Mouse (Mus musculus) stomach, embryonic 15.5 days (tissue): Measurements from ENCODE around the gene Faf1. TPM values are rescaled to one million over a fixed set of nuclear protein-coding genes. Genes with fewer than 3 reads are reported as not detected.

Experiments used
- ATAC-seq: fragments of 200-750 bp; cut with Nextera tagmentation; 2 replicates; pipeline ENCODE4 v1.8.0; 2017; ENCODE audit warnings: low read depth, moderate number of reproducible peaks, moderate TSS enrichment; ENCODE audit not compliant: insufficient read depth, low FRiP score
- H3K27ac ChIP-seq: fragments of 300-500 bp; sonication (generic); 2 replicates; pipeline ENCODE4 v1.5.1; 2015; ENCODE audit warnings: mild to moderate bottlenecking, inconsistent platforms
- H3K27me3 ChIP-seq: fragments of 300-500 bp; sonication (generic); replicated peaks from 2 replicates; pipeline ENCODE4 v1.6.1; 2015; ENCODE audit warnings: inconsistent platforms
- H3K36me3 ChIP-seq: fragments of 300-500 bp; sonication (generic); 2 replicates; pipeline ENCODE4 v1.6.1; 2015; ENCODE audit warnings: inconsistent platforms
- H3K4me1 ChIP-seq: fragments of 300-500 bp; sonication (generic); 2 replicates; pipeline ENCODE4 v1.6.1; 2015; ENCODE audit warnings: inconsistent platforms
- H3K4me2 ChIP-seq: fragments of 300-500 bp; sonication (generic); 2 replicates; pipeline ENCODE4 v1.6.1; 2015; ENCODE audit warnings: mild to moderate bottlenecking, inconsistent platforms
- H3K4me3 ChIP-seq: fragments of 300-500 bp; sonication (generic); replicated peaks from 2 replicates; pipeline ENCODE4 v1.5.1; 2015; ENCODE audit warnings: inconsistent platforms
- H3K9ac ChIP-seq: fragments of 300-500 bp; sonication (generic); 2 replicates; pipeline ENCODE4 v1.6.1; 2015; ENCODE audit warnings: inconsistent platforms
- H3K9me3 ChIP-seq: fragments of 300-500 bp; sonication (generic); 2 replicates; pipeline ENCODE4 v1.6.1; 2016; ENCODE audit warnings: inconsistent platforms
- WGBS: fragments of 180-500 bp; shearing (Covaris S2); methylation state at CpG from one replicate; pipeline ENCODE4 v1.1.7; 2015; 5-methylcytosine and 5-hydroxymethylcytosine counted together
- polyA plus RNA-seq: library from polyadenylated mRNA; unstranded; fragments of >200 nt; fragmentation: Nextera tagmentation; extraction: Ambion mirVana; gene quantifications from 2 replicates; pipeline ENCODE4 v1.2.1, GENCODE M21; 2015

Gene Faf1
- polyA plus RNA-seq, 1 experiment from 2014 or later = 24.3 TPM

GRCm38 (mm10) chr4:109868897-109869484, 192.6 kb downstream of the Faf1 start:
- Histone ChIP-seq H3K4me1 (no peaks in the 10 kb centered on the region), H3K27me3 (no peaks in the 10 kb centered on the region), H3K4me3 (no peak overlapping the region), H3K9me3 (no peaks in the 10 kb centered on the region), H3K9ac (no peak overlapping the region), H3K4me2 (no peak overlapping the region), H3K27ac (no peak overlapping the region), H3K36me3 (0 out of 2 replicates have a peak, but pooled peaks cover 3% of the 10 kb centered on the region)
- no peak for ATAC-seq
- 68% methylated on average over 3 of the region's 3 CpGs for WGBS

GRCm38 (mm10) chr4:109884333-109884732, 207.9 kb downstream of the Faf1 start:
- no peak for ATAC-seq
- Histone ChIP-seq H3K9me3 (no peaks in the 10 kb centered on the region), H3K36me3 (no peaks in the 10 kb centered on the region), H3K4me1 (no peaks in the 10 kb centered on the region), H3K27ac (no peak overlapping the region), H3K9ac (no peak overlapping the region), H3K4me3 (no peak overlapping the region), H3K27me3 (no peaks in the 10 kb centered on the region), H3K4me2 (no peak overlapping the region)
- 60% methylated on average over 4 of the region's 4 CpGs for WGBS

GRCm38 (mm10) chr4:109887856-109888357, 211.5 kb downstream of the Faf1 start:
- H3K27me3 ChIP-seq = no peaks in the 10 kb centered on the region
- no peak overlapping the region for H3K27ac ChIP-seq
- H3K9ac ChIP-seq = no peak overlapping the region
- peaks cover 7% of the 10 kb centered on the region; the same call in 1 of the 2 replicates for H3K36me3 ChIP-seq
- H3K4me3 ChIP-seq = no peak overlapping the region
- ATAC-seq = no peak
- 89% methylated on average over 6 of the region's 6 CpGs for WGBS
- H3K4me2 ChIP-seq = no peak overlapping the region
- no peaks in the 10 kb centered on the region for H3K9me3 ChIP-seq
- no peaks in the 10 kb centered on the region for H3K4me1 ChIP-seq

GRCm38 (mm10) chr4:109897810-109898566, 221.6 kb downstream of the Faf1 start:
- Histone ChIP-seq H3K4me2 (no peak overlapping the region), H3K4me3 (no peak overlapping the region), H3K4me1 (no peaks in the 10 kb centered on the region), H3K9me3 (no peaks in the 10 kb centered on the region), H3K27me3 (no peaks in the 10 kb centered on the region), H3K27ac (no peak overlapping the region), H3K9ac (no peak overlapping the region), H3K36me3 (peaks cover 3% of the 10 kb centered on the region; the same call in 1 of the 2 replicates)
- 86% methylated on average over 6 of the region's 6 CpGs for WGBS
- ATAC-seq = no peak

GRCm38 (mm10) chr4:109901076-109901475, 224.7 kb downstream of the Faf1 start:
- Histone ChIP-seq H3K9ac (no peak overlapping the region), H3K4me1 (no peaks in the 10 kb centered on the region), H3K4me2 (no peak overlapping the region), H3K27ac (no peak overlapping the region), H3K9me3 (no peaks in the 10 kb centered on the region), H3K36me3 (peaks cover 3% of the 10 kb centered on the region; the same call in 1 of the 2 replicates), H3K27me3 (no peaks in the 10 kb centered on the region), H3K4me3 (no peak overlapping the region)
- 42% methylated on average over 2 of the region's 2 CpGs for WGBS
- no peak for ATAC-seq

- 90% methylated on average over 3 of the region's 3 CpGs for WGBS
- Histone ChIP-seq H3K27me3 (no peaks in the 10 kb centered on the region), H3K36me3 (no peaks in the 10 kb centered on the region), H3K9me3 (no peaks in the 10 kb centered on the region), H3K4me3 (no peak overlapping the region), H3K27ac (no peak overlapping the region), H3K4me2 (no peak overlapping the region), H3K4me1 (no peaks in the 10 kb centered on the region), H3K9ac (no peak overlapping the region)
- no peak for ATAC-seq
Observed at GRCm38 (mm10) chr4:109904487-109904886, 228.1 kb downstream of the Faf1 start.

- no peak overlapping the region for H3K9ac ChIP-seq
- 86% methylated on average over 1 of the region's 1 CpGs for WGBS
- H3K4me2 ChIP-seq = no peak overlapping the region
- H3K27ac ChIP-seq = no peak overlapping the region
- ATAC-seq = no peak
- no peaks in the 10 kb centered on the region; the same call in 1 of the 2 replicates for H3K36me3 ChIP-seq
- H3K4me3 ChIP-seq = no peak overlapping the region
- no peaks in the 10 kb centered on the region for H3K27me3 ChIP-seq
- H3K9me3 ChIP-seq = no peaks in the 10 kb centered on the region
- no peaks in the 10 kb centered on the region for H3K4me1 ChIP-seq
Observed at GRCm38 (mm10) chr4:109929058-109929457, 252.7 kb downstream of the Faf1 start.

GRCm38 (mm10) chr4:109930445-109930844, 254.1 kb downstream of the Faf1 start:
- no peak overlapping the region for H3K27ac ChIP-seq
- no peak overlapping the region for H3K9ac ChIP-seq
- ATAC-seq = no peak
- no peaks in the 10 kb centered on the region for H3K4me1 ChIP-seq
- H3K36me3 ChIP-seq = peaks cover 1% of the 10 kb centered on the region; the same call in 1 of the 2 replicates
- H3K9me3 ChIP-seq = no peaks in the 10 kb centered on the region
- WGBS = 100% methylated on average over 1 of the region's 1 CpGs
- H3K4me2 ChIP-seq = no peak overlapping the region
- no peaks in the 10 kb centered on the region for H3K27me3 ChIP-seq
- no peak overlapping the region for H3K4me3 ChIP-seq

GRCm38 (mm10) chr4:109930935-109931334, 254.5 kb downstream of the Faf1 start:
- H3K27ac ChIP-seq = no peak overlapping the region
- H3K9me3 ChIP-seq = no peaks in the 10 kb centered on the region
- ATAC-seq = no peak
- WGBS = 87% methylated on average over 1 of the region's 1 CpGs
- H3K4me3 ChIP-seq = no peak overlapping the region
- no peaks in the 10 kb centered on the region for H3K4me1 ChIP-seq
- H3K36me3 ChIP-seq = peaks cover 3% of the 10 kb centered on the region; the same call in 1 of the 2 replicates
- no peak overlapping the region for H3K4me2 ChIP-seq
- no peak overlapping the region for H3K9ac ChIP-seq
- H3K27me3 ChIP-seq = no peaks in the 10 kb centered on the region

GRCm38 (mm10) chr4:109936557-109936956, 260.2 kb downstream of the Faf1 start:
- Histone ChIP-seq H3K4me1 (no peaks in the 10 kb centered on the region), H3K36me3 (0 out of 2 replicates have a peak, but pooled peaks cover 3% of the 10 kb centered on the region), H3K9me3 (no peaks in the 10 kb centered on the region), H3K4me3 (no peak overlapping the region), H3K27me3 (no peaks in the 10 kb centered on the region), H3K9ac (no peak overlapping the region), H3K4me2 (no peak overlapping the region), H3K27ac (no peak overlapping the region)
- no peak for ATAC-seq
- 89% methylated on average over 3 of the region's 3 CpGs for WGBS

GRCm38 (mm10) chr4:109939291-109939690, 262.9 kb downstream of the Faf1 start:
- no peaks in the 10 kb centered on the region for H3K4me1 ChIP-seq
- no peak for ATAC-seq
- no peak overlapping the region for H3K4me3 ChIP-seq
- no peaks in the 10 kb centered on the region for H3K27me3 ChIP-seq
- H3K4me2 ChIP-seq = no peak overlapping the region
- H3K9me3 ChIP-seq = no peaks in the 10 kb centered on the region
- no peak overlapping the region for H3K9ac ChIP-seq
- 0 out of 2 replicates have a peak, but pooled peaks cover 3% of the 10 kb centered on the region for H3K36me3 ChIP-seq
- H3K27ac ChIP-seq = no peak overlapping the region

GRCm38 (mm10) chr4:109945554-109945953, 269.2 kb downstream of the Faf1 start:
- Histone ChIP-seq H3K4me2 (no peak overlapping the region), H3K4me1 (no peaks in the 10 kb centered on the region), H3K9ac (no peak overlapping the region), H3K4me3 (no peak overlapping the region), H3K36me3 (no peaks in the 10 kb centered on the region), H3K9me3 (no peaks in the 10 kb centered on the region), H3K27ac (no peak overlapping the region), H3K27me3 (no peaks in the 10 kb centered on the region)
- 80% methylated on average over 1 of the region's 1 CpGs for WGBS
- no peak for ATAC-seq
